Mouse (Mus musculus): ENCODE data around the gene Rai1. TPM values are rescaled to one million over a fixed set of nuclear protein-coding genes. Genes with fewer than 3 reads are reported as not detected.

Gene Rai1
- total and polyA plus RNA-seq, 3 experiments: 26.3 to 101 (median 56.7) TPM

DNA sequence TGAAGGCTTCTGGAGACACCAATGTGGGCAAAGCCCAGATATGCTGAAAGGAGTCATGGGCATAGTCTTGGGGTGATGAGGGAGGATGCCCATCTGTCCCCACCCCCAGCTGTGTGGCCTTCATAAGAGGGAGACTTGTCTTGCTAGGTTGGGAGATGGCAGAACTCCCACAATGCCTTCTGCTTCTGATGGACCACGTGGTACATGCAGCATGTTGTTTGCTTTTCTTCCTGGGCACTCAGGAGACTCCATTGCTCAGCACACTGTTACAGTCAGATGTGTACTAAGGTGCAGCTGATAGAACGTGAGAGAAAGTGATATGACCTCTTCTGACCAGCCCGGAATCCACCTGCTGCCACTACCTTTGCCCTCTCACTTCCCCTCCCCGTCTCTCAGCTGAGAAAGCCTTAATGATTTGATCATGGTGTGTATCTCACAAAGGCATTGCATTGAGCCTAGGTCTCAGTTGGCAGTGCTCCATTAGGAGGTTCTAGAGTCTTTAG lies 43.3 kb upstream of the Rai1 start (continued):
- TF ChIP-seq USF1 (IDR thresholded peaks at IDR 0.05; ENCODE audit: low read depth, low read length) (peak; percentile 78), ZNF384 (IDR thresholded peaks at IDR 0.05; ENCODE audit: low read depth, low read length) (no peak), GABPA (IDR thresholded peaks at IDR 0.05; ENCODE audit: low read depth, low read length) (no peak), CHD2 (IDR thresholded peaks at IDR 0.05; ENCODE audit: low read length) (no peak), HCFC1 (IDR thresholded peaks at IDR 0.05; ENCODE audit: low read depth, low read length) (no peak), CTCF (IDR thresholded peaks at IDR 0.05 in 2 of 3, conservative IDR thresholded peaks at IDR 0.05 in 1 of 3; ENCODE audit: control insufficient read depth in 1 of 3, insufficient read depth in 1 of 3, low read depth in 2 of 3, low read length in 3 of 3, poor library complexity in 1 of 3, severe bottlenecking in 1 of 3) (no peak), UBTF (IDR thresholded peaks at IDR 0.05; ENCODE audit: borderline replicate concordance, insufficient read depth, low read depth, low read length) (no peak), ETS1 (IDR thresholded peaks at IDR 0.05; ENCODE audit: low read depth, low read length) (peak; percentile 26; the same call in 1 of the 2 replicates), MAX (IDR thresholded peaks at IDR 0.05; ENCODE audit: low read length) (peak; percentile 80)

DNA sequence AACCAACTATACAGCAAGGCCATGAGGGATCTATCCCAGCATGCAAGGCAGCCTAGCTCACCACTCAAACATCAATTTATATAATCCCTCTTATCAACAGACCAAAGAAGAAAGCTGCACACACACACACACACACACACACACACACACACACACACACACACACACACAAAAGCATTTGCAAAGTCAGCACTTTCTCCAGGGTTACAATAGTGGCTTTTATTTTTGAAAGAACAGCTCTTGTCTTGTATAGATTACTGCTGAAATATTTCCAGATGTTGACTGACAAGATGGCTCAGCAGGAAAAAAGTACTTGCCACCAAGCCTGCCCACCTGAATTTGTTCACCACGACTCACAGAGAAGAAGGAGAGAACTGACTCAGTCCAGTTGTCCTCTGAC lies 39.5 kb upstream of the Rai1 start:
- Histone ChIP-seq H3K9ac (ENCODE audit: control insufficient read depth, low read depth, low read length, poor library complexity, severe bottlenecking) (no peak overlapping the region), H3K9me3 (replicated peaks; ENCODE audit: insufficient read depth, low read length) (no peaks in the 10 kb centered on the region), H3K79me2 (ENCODE audit: control insufficient read depth, insufficient read depth, low read length, poor library complexity) (no peaks in the 10 kb centered on the region), H3K27me3 (ENCODE audit: control insufficient read depth in 1 of 2, insufficient read depth in 2 of 2, low read length in 2 of 2) (no peaks in the 10 kb centered on the region; a peak in 1 of 4 replicates), H3K4me3 (ENCODE audit: control insufficient read depth in 1 of 2, insufficient read depth in 1 of 2, low read depth in 2 of 2, low read length in 2 of 2) (no peak overlapping the region), H3K27ac (ENCODE audit: control insufficient read depth, low read depth, low read length) (no peak overlapping the region), H3K4me1 (ENCODE audit: control insufficient read depth in 1 of 2, insufficient read depth in 2 of 2, low read length in 2 of 2) (peaks cover 4 to 14% of the 10 kb centered on the region in 2 experiments; a peak in 2 of 4 replicates), H3K36me3 (ENCODE audit: control insufficient read depth in 1 of 2, insufficient read depth in 2 of 2, low read length in 2 of 2) (no peaks in the 10 kb centered on the region)
- DNase-seq (ENCODE audit: low read depth, low spot score): no peak
- TF ChIP-seq MAFK (IDR thresholded peaks at IDR 0.05; ENCODE audit: borderline replicate concordance, low read depth, low read length) (peak; percentile 74), POLR2AphosphoS5 (IDR thresholded peaks at IDR 0.05; ENCODE audit: borderline replicate concordance, low read depth, low read length) (no peak)

DNA sequence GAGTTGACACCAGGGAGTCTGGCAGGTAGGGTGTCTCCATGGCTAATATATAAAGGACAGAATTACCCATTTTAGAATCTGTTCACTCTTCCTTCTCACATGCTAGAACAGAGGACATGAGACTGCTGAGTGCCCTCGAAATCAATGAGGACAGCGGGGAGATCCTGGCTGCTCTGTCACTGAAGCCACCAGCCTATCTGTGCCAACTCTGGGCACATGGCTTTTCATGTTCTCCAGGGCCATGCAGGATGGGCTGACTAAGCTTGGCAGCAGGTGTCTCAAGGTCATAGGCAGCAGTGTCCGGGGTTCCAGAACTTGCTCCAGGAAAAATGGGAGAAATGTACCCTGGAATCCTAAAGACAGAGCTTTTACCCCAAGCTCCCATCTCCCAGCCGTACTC lies 37.2 kb upstream of the Rai1 start:
- no peaks in the 10 kb centered on the region for H3K9me3 ChIP-seq (replicated peaks; ENCODE audit: insufficient read depth, low read length)
- H3K79me2 ChIP-seq (ENCODE audit: control insufficient read depth, insufficient read depth, low read length, poor library complexity): no peaks in the 10 kb centered on the region
- no peak overlapping the region for H3K9ac ChIP-seq (ENCODE audit: control insufficient read depth, low read depth, low read length, poor library complexity, severe bottlenecking)
- H3K4me3 ChIP-seq (ENCODE audit: control insufficient read depth in 1 of 2, insufficient read depth in 1 of 2, low read depth in 2 of 2, low read length in 2 of 2): no peak overlapping the region
- H3K27me3 ChIP-seq (ENCODE audit: control insufficient read depth in 1 of 2, insufficient read depth in 2 of 2, low read length in 2 of 2): no peaks in the 10 kb centered on the region; a peak in 1 of 4 replicates
- TF ChIP-seq MAFK (IDR thresholded peaks at IDR 0.05; ENCODE audit: borderline replicate concordance, low read depth, low read length) (no peak), ZMIZ1 (IDR thresholded peaks at IDR 0.05; ENCODE audit: low read depth, low read length) (no peak), POLR2AphosphoS2 (IDR thresholded peaks at IDR 0.05; ENCODE audit: low read length) (no peak), USF1 (IDR thresholded peaks at IDR 0.05; ENCODE audit: low read depth, low read length) (no peak), RAD21 (IDR thresholded peaks at IDR 0.05; ENCODE audit: low read depth, low read length) (no peak), POLR2A (IDR thresholded peaks at IDR 0.05; ENCODE audit: control insufficient read depth in 1 of 2, insufficient read depth in 1 of 2, low read depth in 1 of 2, low read length in 2 of 2, poor library complexity in 1 of 2) (no peak), CTCF (IDR thresholded peaks at IDR 0.05 in 2 of 3, conservative IDR thresholded peaks at IDR 0.05 in 1 of 3; ENCODE audit: control insufficient read depth in 1 of 3, insufficient read depth in 1 of 3, low read depth in 2 of 3, low read length in 3 of 3, poor library complexity in 1 of 3, severe bottlenecking in 1 of 3) (no peak), TCF12 (IDR thresholded peaks at IDR 0.05; ENCODE audit: low read depth, low read length) (no peak)
- H3K27ac ChIP-seq (ENCODE audit: control insufficient read depth, low read depth, low read length): no peak overlapping the region
- DNase-seq (ENCODE audit: low read depth, low spot score): no peak
- H3K4me1 ChIP-seq (ENCODE audit: control insufficient read depth in 1 of 2, insufficient read depth in 2 of 2, low read length in 2 of 2): peaks cover 4 to 11% of the 10 kb centered on the region in 2 experiments
- H3K36me3 ChIP-seq (ENCODE audit: control insufficient read depth in 1 of 2, insufficient read depth in 2 of 2, low read length in 2 of 2): peaks cover 0 to 5% of the 10 kb centered on the region in 2 experiments; a peak in 2 of 4 replicates

Data from MEL (cell line).